Mouse (Mus musculus): ENCODE results near the gene Gpr180.

Gpr180 gene

DNA sequence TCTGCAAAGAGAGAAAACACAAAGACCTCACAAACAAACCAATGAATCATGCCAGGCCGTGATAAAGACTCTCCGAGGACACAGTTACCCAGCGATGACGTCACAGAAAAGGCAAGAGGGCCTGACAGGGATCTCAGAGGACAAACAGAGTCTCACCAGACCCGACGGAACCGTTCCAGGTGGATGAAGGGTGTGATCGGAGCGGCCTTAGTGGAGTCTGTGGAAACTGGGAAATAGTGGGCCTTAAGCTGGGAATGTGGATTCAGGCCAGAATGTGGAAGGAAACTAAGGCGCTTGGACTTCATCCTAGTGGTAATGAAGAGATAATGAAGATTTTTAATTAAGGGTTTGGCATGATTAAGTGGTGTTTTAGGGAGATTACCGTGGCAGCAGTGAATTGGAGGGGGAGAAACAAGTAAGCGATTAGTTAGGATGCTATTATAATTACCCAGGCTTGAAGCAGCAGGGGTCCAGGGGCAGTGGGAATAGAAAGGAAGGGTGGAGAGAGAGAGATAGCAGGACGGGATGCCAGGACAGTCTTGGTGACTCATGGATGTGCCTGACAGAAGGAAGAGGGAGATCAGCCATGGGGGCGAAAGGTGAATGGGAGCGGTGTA is 75.3 kb downstream of the Gpr180 start:
- no peak for DNase-seq

Data from kidney, postnatal 4 days (tissue).